Mouse (Mus musculus) gonadal fat pad, adult 2 months (tissue): ENCODE measurements around the gene Stk36. TPM values are rescaled to one million over a fixed set of nuclear protein-coding genes. Genes with fewer than 3 reads are reported as not detected.

Source experiments
- DNase-seq: peaks from one replicate; pipeline ENCODE4 v3.0.0-alpha.2; 2012; ENCODE audit warnings: low read depth
- polyA plus RNA-seq: library from polyadenylated mRNA; depleted of rRNA; stranded (reverse); fragments of >200 nt; gene quantifications from 2 replicates; pipeline ENCODE4 v1.2.3, GENCODE M21; 2012; rRNA removed

The Stk36 gene
- polyA plus RNA-seq, result 3.3 and 4.5 TPM in 2 replicates

DNA sequence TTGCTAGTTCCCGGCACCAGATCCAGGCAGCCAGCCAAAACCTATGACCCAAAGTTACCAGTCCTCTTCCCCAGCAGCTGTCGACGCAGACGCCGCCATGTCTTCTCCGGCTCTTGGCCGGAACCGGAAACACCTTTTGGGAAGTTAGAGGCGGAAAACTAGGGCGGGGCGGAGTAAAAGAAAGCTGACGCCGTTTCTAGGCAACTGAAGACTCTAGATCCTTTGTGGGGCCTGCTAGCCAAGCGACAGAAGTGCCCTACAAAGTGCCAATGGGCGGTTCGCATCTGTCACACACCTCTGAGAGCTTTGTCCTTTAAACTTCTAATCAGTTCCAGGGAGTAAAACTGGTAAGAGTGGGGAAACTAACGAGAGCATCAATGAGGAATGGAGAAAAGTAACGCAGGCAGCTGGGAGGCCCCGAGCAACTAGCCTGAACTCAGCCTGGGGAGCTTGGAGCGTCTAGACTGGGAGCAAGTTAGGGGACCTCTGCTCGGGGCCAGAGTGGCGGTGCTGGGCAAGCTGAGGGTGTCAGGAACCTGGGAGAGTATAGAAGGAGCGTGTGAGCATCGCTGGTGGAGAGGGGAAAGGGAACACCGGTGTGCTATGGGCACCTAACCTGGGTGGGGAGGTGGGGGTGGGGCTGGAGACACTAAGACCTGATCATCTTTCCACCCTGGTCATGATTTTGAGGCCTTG is at the start of gene Stk36, which contains the start of gene Rnf25:
Gene Stk36 (plus strand): TSS at position 179 of the 696 bp plus-strand sequence.
Gene Rnf25 (minus strand): TSS at position 131 of the 696 bp plus-strand sequence.
- peak; percentile 33 for DNase-seq

DNA sequence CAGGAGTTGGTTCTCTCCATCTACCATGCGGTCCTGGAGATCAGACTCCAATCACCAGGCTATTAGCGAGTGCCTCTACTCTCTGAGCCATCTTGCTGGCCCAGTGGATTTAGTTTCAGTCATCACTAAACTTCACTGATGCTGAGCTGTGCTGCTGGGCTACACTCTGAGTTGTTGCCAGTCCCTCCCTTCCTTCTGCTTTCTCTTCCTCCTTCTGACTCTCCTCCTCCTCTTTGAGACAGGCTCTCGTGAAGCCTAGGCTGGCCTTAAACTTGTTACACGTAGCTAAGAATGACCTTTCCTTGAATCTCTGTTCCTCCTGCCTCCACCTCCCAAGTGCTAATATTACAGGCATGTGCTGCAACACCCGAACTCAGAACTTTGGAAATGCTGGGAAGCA is 42.2 kb upstream of the Stk36 start:
- DNase-seq, result no peak

DNA sequence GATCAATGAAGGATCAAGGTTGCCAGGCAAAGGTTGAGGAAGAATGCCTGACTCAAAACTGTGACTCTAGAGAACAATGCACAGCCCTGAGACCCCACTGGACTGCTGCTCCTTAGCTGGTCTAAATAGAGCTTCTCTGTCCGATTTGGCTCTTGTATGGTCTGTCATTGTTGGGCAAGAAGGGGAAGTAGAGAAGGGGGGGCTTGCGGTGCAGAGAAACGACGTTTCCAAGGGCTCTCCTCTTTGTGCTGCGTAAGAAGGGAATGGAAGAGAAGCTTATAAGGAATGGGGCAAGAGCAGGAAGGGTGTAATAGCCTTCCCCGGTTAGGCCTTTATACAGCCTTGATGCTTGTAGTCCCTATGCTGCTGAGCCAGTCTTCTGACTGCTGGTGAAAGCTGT is 35.4 kb upstream of the Stk36 start:
- DNase-seq, result no peak

DNA sequence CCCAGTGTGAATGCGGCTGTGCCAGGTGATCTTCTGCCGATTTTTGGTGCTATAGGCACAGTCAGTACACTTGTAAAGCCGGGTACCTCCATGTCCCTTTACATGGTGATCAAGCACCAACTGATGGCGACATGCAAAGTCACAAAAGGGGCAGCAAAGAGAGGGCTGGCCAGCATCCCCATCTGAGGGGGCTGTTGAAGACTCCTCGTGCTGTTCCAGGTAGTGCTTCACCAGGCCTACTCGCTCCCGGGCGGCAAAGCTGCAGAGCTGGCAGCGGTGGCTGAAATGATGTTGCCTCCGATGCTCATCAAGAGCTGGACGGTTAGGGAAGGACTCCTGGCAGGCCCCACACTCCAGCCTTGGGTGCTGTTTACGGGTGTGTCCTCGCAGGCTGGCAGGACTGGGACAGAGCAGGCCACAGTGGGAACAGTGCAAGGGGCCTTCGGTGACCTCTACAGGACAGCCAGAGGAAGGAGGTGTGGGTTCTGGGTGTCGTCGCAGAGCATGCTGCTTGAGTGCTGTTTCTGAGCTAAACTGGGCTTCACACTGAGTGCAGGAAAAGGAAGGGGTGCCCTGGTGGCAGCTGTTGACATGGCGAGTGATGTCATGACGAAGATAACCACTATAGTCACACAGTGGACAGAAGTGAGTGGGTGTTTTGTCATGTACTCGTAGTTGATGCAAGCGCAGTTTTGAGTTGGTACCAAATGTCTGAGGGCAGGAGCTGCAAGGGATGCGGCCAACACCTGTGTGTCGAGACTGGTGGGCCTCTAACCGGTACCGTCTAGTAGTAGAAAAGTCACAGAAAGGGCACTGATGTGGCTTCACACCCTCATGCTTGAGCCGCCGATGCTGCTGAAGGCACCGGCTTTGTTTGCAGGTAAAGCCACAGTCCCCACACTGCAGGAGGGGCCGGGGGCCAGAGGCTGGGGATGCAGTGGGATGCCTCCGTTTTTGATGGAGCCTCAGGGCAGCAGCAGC is 31.2 kb upstream of the Stk36 start:
- DNase-seq, result no peak

DNA sequence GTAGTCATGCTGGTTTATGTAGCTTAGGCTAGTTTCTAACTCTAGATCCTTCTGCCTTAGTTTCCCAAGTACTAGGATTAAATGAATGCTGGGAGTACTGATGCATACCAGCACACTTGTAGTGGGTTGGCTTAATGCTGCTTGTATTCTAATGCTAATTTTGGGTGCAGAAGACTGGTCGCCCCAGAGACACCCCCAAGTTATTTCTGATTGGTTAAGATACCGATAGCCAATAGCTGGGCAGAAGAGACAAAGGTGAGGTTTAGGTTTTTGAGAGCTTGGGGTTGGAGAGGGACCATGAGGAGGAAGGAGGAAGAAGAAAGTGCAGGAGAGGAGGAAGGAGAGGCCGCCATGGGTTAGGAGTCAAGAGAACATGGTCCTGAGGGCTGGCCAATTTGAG is 18.6 kb upstream of the Stk36 start:
- DNase-seq, result no peak

DNA sequence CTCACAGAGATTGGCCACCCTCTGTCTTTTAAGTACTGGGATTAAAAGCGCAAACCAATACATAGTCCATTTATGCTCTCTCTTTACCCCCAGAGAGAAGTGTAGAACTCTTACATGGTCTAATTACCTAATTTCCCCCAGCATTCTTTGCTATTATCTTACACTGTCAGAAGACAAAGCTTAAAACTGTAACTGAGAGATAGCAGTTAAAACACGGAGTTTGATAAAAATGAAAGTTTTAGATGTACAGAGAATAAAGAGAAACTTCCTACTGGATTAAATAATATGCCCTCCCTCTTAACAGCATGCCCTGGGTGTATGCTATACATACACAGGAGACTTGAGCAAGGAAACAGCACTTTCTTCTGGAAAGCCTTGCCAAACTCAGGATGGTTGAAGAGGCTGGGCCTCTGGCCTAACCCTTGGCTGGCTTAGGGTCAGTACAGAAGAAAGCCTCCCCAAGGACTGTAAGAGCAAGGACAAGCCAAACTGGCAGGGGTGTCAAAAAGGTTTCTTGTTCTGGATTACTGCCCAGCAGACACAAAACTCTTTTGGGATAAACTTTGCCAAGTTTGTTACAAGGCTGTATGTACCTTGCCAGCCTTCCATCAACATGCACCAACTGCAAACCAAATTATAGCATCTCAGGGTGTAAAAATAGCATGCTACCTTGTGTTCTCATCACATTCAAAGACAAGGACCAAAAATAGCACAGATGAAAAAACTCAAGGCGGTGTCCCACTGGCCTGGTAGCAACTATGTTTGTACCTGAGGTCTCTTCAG is 16.4 kb upstream of the Stk36 start:
- DNase-seq, result no peak

DNA sequence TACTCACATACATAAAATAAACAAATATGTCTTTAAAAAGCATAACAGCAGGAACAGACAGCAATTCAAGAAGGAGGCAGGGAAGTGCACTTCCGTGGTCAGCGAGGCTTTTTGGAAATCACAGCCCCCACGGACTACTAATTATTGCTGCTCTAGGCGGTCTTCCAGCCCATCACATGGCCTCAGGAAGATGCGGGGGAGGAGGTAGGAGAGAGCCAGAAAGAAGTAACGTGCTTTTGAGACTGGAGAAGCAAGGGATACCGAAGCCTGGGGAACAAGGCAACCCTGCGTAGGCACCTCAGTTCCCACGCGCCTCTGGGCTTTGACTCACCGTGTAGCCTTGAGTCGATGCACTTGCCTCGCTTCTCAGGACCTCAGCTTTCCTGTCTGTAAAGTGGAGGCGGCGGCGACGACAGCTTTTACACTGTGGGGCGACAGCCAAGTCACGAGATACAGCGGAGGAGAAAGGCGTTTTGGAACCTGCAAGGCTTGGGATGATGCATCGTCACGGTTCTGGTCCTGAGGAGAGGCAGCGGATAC is 13.9 kb upstream of the Stk36 start:
- DNase-seq, result no peak

DNA sequence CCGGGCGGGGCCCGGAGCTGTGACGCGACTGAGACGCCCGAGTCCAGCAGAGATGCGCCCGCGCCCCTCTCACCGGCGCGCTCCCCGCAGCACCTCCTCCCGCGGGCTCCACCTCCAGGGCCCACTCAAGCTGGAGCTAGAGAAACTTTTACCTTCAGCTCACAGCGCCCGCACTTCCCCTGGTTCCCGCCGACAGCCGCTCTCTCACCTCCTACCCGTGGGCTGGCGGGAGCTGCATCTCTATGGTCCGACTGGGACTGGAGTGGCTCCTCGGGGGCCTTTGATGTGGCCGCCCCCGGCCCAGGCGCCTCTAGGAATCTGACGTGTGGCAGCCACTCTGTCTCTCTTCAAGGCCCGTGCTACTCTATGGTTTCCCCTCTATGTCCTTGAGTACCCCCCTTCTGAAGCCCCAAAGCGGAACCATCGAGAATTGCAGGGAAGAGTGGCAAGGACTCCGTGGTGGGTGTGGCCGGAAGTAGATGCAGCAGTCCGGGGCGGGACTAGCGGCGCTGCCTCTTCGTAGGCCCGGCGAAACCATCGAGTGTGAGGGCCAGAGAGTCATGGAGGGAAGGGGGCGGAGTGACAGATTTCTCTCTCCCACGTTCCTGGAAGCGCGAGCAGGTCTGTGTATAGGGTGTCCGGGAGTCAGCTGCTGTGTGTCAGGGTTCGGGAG is 13.3 kb upstream of the Stk36 start, which contains the start of the genes Zfp142 and Bcs1l:
Gene Zfp142 (minus strand): TSS at position 474 of the 673 bp plus-strand sequence.
Gene Bcs1l (plus strand): TSS at position 517 of the 673 bp plus-strand sequence.
- DNase-seq, result peak; percentile 79

DNA sequence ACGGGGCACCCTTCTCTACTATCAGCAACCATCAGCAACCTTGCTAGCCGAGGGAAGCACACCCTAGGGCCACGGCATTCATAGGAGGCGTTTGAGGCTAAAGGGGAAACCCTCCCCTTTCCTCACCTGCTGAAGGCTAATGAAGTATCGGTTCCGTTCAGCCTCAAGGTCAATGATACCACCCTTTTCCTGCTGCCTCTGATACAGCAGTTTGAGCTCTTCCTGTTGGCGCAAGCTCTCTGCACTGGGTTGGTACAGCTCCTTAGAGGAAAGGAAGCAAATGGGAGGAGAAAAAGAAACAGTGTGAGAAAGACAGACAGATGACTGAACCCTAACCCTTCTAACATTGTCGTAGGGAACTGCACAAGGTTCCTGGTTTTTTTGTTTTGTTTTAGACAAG is 6.8 kb upstream of the Stk36 start:
- no peak for DNase-seq

DNA sequence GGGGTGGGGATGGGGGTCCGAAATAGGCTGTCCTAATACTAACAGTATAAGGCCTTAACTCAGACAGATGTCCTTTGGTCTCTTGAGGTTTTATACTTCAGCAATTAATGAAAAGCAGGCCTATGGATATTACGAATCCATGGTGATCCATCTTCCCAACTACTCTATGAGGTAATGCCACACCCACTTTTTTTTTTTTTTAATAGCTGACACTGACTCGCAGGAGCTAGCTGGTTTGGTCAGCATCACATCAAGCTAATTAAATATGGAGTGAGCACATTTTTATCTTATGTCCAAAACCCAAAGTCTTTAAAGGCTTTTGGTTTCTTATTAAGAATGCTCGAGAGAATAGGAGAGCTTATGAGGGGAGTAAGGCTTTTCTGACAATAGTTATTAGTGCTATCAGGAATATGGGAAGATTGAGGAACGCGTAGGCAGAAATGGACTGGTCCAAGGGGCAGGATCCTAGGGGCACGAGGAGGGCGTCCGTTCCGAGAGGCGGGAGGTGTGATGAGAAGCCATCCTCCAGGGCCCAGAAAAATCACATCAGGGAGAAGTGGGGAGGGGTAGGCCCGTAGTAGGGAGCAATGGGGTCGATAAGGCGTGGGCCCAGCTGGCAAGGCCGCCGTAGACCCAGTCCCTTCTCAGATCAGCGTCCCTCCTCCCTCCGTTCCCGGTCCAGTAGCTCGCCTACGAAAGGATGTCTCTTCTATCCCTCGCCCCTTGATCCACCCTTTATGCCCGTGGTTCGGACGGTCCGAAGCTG is 561 bp upstream of the Stk36 start:
- DNase-seq, result no peak

DNA sequence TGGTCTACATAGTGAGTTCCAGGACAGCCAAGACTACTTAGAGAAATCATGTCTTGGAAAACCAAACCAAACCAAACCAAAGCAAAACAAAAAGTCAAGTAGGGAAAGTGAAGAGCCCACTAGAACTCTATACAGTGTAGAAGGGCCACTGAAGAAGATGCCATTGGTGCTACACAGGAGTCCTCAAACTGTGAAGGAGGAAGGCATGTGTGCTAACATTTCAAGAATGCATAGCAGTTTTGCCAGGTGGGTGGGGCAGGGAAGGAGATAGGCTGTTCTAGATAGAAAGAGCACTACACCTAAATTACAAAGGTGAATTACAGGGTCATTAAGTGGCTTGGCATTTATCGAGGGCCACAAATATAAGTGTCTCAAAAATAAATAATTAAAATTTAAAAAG is 22.9 kb downstream of the Stk36 start:
- no peak for DNase-seq

DNA sequence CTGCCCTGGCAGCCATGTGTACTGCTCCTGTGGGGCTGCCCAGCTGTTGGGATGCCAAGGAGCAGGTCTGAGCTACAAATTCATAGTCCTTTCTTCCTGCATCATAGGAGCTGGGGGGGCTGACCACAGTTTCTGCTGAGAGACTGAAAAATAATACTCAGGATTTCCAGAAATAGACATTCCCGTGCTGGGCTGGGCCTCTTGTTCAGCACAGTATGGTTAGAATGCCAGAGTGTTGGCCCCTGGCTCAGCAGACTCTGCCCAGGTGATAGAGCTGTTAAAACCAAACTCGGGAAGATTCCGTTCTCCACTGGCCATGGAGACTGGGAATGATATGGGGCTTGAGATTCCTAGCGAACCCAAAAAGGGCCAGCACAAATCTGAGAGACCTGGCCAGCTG is 24.8 kb downstream of the Stk36 start:
- no peak for DNase-seq

DNA sequence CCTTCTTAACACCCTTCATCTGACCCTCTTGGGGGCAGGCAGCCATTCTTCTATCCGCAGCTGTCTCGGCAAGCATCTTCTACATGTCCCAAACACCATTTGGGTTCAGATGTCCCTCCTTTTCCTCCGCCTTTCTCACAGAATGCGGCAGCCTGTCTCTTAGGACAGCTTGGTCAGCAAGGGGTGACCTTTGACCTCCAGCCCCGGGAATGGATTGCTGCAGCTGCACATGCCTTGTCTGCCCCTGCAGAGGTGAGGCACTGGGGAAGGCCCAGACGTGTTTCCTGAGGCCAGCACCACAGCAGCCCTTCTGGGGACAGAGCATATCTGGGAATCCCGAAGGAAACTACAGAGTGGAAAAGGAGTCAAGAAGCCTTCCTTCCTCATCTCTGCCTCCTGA is 26.8 kb downstream of the Stk36 start:
- no peak for DNase-seq

DNA sequence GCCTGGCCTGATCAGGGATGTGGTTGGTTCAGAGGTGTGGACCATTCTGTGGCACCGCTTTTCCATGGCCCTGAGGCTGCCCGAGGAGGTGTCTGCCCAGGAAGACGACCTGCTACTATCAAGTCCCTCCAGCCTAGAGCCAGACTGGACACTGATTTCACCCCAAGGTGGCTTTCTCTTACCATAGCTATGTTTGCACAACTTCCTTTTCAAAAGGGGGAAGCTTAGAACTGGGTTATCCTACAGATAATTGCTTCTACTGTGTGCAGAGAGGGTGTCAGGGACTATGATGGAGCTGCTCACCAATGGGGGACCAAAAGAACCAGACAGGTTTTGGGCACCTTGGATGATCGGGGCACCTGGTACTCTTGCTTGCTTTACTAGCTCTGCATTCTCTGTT is 31.5 kb downstream of the Stk36 start:
- no peak for DNase-seq

DNA sequence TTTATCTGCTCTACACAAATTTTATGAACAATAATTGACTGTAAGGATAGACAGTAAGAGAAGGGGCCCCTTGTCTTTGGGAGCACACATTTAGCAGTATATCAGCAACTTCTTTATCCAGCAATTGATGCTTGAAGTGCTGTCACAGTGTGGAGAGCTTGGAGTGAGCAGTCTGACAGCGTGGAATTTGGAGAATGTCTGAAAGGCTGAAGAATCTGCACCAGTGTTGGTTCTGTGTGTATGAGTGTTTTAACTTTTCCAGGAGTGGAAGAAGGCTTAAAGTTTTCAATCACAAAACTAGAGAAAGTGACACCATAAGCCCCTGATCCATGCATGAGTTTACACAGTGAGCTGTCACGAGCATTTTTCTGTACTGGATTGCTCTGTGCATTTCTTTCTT is 42.3 kb downstream of the Stk36 start:
- no peak for DNase-seq

DNA sequence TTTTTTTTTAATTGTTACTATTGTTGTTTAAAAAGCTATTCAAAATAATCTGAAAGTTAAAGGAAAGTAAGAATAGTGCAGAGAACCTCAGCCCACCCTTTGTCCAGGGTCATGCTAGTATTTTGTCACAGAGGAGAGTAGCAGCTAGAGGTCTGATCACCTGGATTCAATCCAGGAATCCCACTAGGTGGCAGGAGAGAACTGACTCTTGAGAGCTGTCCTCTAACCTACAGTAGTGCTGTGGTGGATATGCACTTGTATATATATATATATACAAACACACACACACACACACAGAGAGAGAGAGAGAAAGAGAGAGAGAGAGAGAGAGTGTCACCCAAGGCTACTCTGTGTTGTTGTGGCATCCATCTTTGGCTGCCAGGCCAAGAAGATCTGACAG is 42.7 kb downstream of the Stk36 start:
- DNase-seq, result no peak

DNA sequence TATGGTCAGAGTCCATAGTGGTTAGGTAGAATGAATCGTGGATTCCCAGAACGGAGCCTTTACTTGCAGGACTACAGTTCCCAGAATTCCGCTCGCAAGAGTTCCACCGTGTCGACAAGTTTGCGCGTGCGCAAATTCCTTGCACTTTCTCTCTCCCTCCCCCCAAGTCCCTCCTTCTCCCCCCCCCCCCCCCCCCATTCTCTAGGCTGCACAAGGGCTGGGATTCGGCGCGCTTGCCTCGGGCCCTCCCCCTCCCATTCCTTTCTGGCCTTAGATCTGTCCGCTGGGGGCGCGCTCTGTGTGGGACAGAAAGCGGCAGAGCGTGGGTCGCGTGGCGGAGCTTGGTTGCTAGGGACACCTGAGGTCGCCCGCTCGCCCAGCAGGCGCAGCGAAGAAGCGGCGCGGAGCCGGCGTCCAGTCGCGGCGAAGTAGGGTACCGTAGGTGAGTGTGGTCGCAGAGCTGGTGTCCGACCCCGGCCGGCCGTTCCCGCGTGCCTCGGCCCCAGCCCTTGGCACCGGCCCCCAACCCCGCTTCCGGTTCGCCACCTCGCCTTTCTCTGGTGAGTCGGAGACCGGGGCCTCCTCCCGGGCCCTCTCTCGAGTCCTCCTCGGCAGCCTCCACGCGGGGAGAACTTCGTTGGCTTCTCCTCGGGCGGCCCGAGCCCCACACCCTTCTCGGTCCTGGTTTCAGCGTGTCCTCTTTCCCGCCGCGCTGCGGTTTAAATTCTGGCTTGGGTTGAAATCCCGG is 60.4 kb downstream of the Stk36 start, which contains the start of gene Ttll4:
Gene Ttll4 (plus strand): TSS at position 298 of the 748 bp plus-strand sequence.
- DNase-seq, result peak; percentile 54

DNA sequence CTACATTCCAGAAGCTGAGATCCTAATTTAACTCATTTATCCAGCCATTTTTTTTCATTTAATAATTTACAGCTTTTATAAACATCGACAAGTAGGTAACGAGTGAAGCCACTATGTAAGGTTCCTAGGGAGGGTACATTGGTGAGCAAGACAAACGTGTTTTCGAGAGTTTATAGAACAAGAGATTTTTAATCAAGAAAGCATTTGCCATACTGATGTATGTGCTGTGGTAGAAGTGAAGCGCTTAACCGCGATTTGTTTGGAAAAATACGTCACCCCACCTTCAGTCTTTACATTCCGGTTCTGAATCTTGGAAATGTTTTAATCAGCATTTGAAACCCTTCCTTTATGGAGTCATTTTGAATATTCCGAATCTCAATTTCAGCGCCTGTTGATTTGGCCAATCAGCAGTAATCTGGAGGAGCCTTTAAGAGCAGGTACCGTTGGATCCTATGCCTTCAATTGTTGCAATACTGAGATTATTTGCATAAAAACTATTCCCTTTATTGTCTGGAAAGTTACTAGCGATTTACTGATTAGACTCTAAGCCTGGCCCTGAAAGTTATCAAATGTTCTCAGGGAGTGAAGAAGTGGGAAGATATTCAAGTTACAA is 61.1 kb downstream of the Stk36 start:
- DNase-seq, result no peak

DNA sequence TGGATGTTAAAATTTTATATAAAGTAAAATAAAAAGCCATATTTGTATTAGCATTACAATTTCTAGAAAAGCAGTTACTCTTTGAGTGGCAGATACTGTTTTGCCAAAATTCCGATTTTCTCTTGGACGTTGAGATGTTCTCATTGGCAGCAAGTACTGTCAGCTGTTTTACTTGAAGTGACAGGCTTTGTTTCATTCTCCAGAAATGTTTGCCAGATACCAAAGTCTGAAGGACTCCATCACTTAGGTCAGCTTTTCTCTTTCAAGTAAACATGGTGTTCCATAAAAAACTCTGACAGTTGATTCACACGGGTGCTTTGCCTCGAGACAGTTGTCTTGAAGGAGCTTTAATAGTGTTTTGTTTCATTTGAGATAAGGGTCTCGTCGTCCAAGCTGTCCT is 63.9 kb downstream of the Stk36 start:
- DNase-seq, result no peak
